Mouse (Mus musculus) bone marrow macrophage, adult 2 months (primary cell): ENCODE results near the gene Prelp.

ENCODE experiments used
- CTCF ChIP-seq: IDR thresholded peaks from 2 replicates; pipeline ENCODE4 v1.5.1; 2012; ENCODE audit warnings: low read depth, mild to moderate bottlenecking, low read length, moderate library complexity
- POLR2A ChIP-seq: IDR thresholded peaks from 2 replicates; pipeline ENCODE4 v1.6.1; 2012; ENCODE audit warnings: mild to moderate bottlenecking, low read depth, low read length, borderline replicate concordance

GRCm38 (mm10) chr1:133915723-133916355 is 5.4 kb downstream of the Prelp start:
- TF ChIP-seq POLR2A (no peak), CTCF (no peak)
